Comparison of ENCODE assay signal across 35 mouse cellular contexts in the genomic region with DNA sequence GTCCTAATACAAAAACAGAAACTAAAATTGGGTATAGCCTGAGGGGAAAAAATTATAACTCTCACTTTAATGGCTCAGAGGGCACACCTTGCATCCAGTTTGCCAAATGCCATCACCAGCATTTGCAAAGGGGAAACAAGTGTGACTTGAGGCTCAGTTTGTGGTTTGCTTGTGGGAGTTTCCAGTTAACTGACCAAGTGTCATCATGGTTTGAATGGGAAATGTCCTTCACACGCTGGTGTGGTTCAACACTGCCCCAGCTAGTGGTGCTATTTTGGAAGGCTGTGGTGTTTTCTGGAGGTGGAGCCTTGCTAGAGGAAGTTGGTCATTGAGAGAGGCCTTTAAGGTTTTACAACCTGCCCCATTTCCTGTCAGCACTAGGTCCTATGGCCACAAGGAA.
"Had no signal": no experiment of that assay in that cellular context is flagged by ENCODE, and none has a peak within 500 bp of the region (broad histone marks: within the 10 kb centered on the region; RNA-seq: fewer than 3 reads in every experiment).

No protein-coding gene starts in this region.

- DNase-seq: heart, postnatal 10 days; heart, postnatal 14 days; heart, postnatal 36 days; heart, postnatal 4 days; kidney, adult 11 months; kidney, adult 18-20 months; kidney, adult 2 months; kidney, adult 8-10 months; kidney, adult 9 months; kidney, postnatal 10 days; kidney, postnatal 14 days; kidney, postnatal 25 days; kidney, postnatal 36 days; kidney, postnatal 4 days; layer of hippocampus, adult 9-11 months; layer of hippocampus, postnatal 36 days had no signal

- H3K4me3 ChIP-seq: heart, embryonic 12.5 days; heart, embryonic 13.5 days; heart, embryonic 15.5 days; hindbrain, embryonic 10.5 days; hindbrain, embryonic 12.5 days; hindbrain, embryonic 13.5 days; hindbrain, embryonic 15.5 days; intestine, embryonic 15.5 days; kidney, embryonic 15.5 days; layer of hippocampus, adult 2 months; left cerebral cortex, adult 2 months had no signal

- H3K36me3 ChIP-seq: heart, embryonic 12.5 days; heart, embryonic 13.5 days; heart, embryonic 15.5 days; hindbrain, embryonic 10.5 days; hindbrain, embryonic 12.5 days; hindbrain, embryonic 13.5 days; hindbrain, embryonic 15.5 days; intestine, embryonic 15.5 days; kidney, embryonic 15.5 days had no signal

- ATAC-seq: hindbrain, embryonic 16.5 days; hindbrain, postnatal 0 days; inflammation-experienced regulatory T-cells, adult 6 months; intestine, embryonic 15.5 days; intestine, embryonic 16.5 days; intestine, postnatal 0 days had no signal

- H3K9ac ChIP-seq: heart, embryonic 12.5 days; heart, embryonic 13.5 days; heart, embryonic 15.5 days; hindbrain, embryonic 12.5 days; hindbrain, embryonic 13.5 days; hindbrain, embryonic 14.5 days; hindbrain, embryonic 15.5 days; intestine, embryonic 15.5 days; kidney, embryonic 15.5 days had no signal

- H3K4me2 ChIP-seq: heart, embryonic 11.5 days; heart, embryonic 12.5 days; heart, embryonic 13.5 days; heart, embryonic 15.5 days; hindbrain, embryonic 12.5 days; hindbrain, embryonic 13.5 days; hindbrain, embryonic 14.5 days; hindbrain, embryonic 15.5 days; intestine, embryonic 15.5 days; kidney, embryonic 15.5 days had no signal

- H3K4me1 ChIP-seq: heart, embryonic 12.5 days; heart, embryonic 13.5 days; heart, embryonic 15.5 days; hindbrain, embryonic 15.5 days; intestine, embryonic 15.5 days had no signal

- H3K9me3 ChIP-seq: heart, embryonic 12.5 days; heart, embryonic 13.5 days; heart, embryonic 15.5 days; hindbrain, embryonic 10.5 days; hindbrain, embryonic 12.5 days; hindbrain, embryonic 13.5 days; hindbrain, embryonic 15.5 days; intestine, embryonic 15.5 days; kidney, embryonic 15.5 days had no signal

- H3K27ac ChIP-seq: heart, embryonic 13.5 days; heart, embryonic 15.5 days; hindbrain, embryonic 10.5 days; hindbrain, embryonic 12.5 days; hindbrain, embryonic 13.5 days; hindbrain, embryonic 14.5 days; hindbrain, embryonic 15.5 days; hindbrain, postnatal 0 days; intestine, embryonic 15.5 days; kidney, embryonic 15.5 days; kidney, postnatal 0 days; layer of hippocampus, adult 2 months; left cerebral cortex, adult 2 months had no signal

- H3K27me3 ChIP-seq: heart, embryonic 12.5 days; heart, embryonic 13.5 days; heart, embryonic 15.5 days; hindbrain, embryonic 12.5 days; hindbrain, embryonic 13.5 days; hindbrain, embryonic 15.5 days; intestine, embryonic 15.5 days; kidney, embryonic 15.5 days had no signal
